Mouse (Mus musculus): ENCODE data around the gene Itsn1. TPM values are rescaled to one million over a fixed set of nuclear protein-coding genes. Genes with fewer than 3 reads are reported as not detected.

The Itsn1 gene
- polyA plus RNA-seq, 1 experiment from 2014 or later = 60.7 TPM

- Histone ChIP-seq H3K36me3 (ENCODE audit: control insufficient read depth, insufficient read depth, low read length) (peaks cover 21% of the 10 kb centered on the region), H3K9me3 (replicated peaks; ENCODE audit: control insufficient read depth, low read length, poor library complexity, severe bottlenecking) (no peaks in the 10 kb centered on the region), H3K9ac (ENCODE audit: low read depth, low read length) (no peak overlapping the region), H3K4me3 (ENCODE audit: low read depth, low read length) (no peak overlapping the region), H3K27me3 (ENCODE audit: control insufficient read depth, insufficient read depth, low read depth, low read length) (no peaks in the 10 kb centered on the region), H3K27ac (ENCODE audit: low read length) (no peak overlapping the region), H3K4me1 (ENCODE audit: control insufficient read depth, insufficient read depth, low read length) (no peaks in the 10 kb centered on the region), H3K4me2 (ENCODE audit: low read length) (no peak overlapping the region)
- WGBS = 78% methylated on average over 9 of the region's 9 CpGs
- ATAC-seq = no peak
Measured at GRCm38 (mm10) chr16:91825774-91826325, 96.8 kb downstream of the Itsn1 start.

- Histone ChIP-seq H3K27ac (ENCODE audit: low read length) (no peak overlapping the region), H3K9ac (ENCODE audit: low read depth, low read length) (no peak overlapping the region), H3K27me3 (ENCODE audit: control insufficient read depth, insufficient read depth, low read depth, low read length) (no peaks in the 10 kb centered on the region), H3K36me3 (ENCODE audit: control insufficient read depth, insufficient read depth, low read length) (peaks cover 17% of the 10 kb centered on the region), H3K4me3 (ENCODE audit: low read depth, low read length) (no peak overlapping the region), H3K4me2 (ENCODE audit: low read length) (no peak overlapping the region), H3K9me3 (replicated peaks; ENCODE audit: control insufficient read depth, low read length, poor library complexity, severe bottlenecking) (no peaks in the 10 kb centered on the region), H3K4me1 (ENCODE audit: control insufficient read depth, insufficient read depth, low read length) (no peaks in the 10 kb centered on the region)
- 37% methylated on average over 2 of the region's 2 CpGs for WGBS
- ATAC-seq = no peak
Measured at GRCm38 (mm10) chr16:91826893-91827292, 97.8 kb downstream of the Itsn1 start.

DNA sequence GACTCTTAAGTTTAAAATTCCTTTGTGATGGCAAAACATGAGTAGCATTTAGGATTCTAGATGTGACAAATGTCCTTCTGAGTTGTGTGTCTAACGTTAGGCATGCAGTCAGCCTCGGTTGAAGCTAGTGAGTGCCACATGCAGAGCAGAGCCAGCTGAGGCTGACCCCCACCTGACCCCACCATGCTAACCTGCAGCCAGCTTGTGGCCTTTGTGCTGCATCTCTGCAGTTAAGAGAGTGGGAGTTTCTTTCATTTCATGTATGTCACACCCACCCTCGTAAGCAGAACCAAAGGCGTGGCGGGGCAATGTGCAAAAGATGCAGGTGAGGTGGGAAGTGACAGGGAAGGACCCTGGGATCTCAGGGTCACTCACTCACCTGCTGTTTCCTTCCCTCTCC lies 98.4 kb downstream of the Itsn1 start:
- Histone ChIP-seq H3K9me3 (replicated peaks; ENCODE audit: control insufficient read depth, low read length, poor library complexity, severe bottlenecking) (no peaks in the 10 kb centered on the region), H3K27ac (ENCODE audit: low read length) (no peak overlapping the region), H3K4me2 (ENCODE audit: low read length) (no peak overlapping the region), H3K27me3 (ENCODE audit: control insufficient read depth, insufficient read depth, low read depth, low read length) (no peaks in the 10 kb centered on the region), H3K4me3 (ENCODE audit: low read depth, low read length) (no peak overlapping the region), H3K36me3 (ENCODE audit: control insufficient read depth, insufficient read depth, low read length) (peaks cover 15% of the 10 kb centered on the region), H3K9ac (ENCODE audit: low read depth, low read length) (no peak overlapping the region), H3K4me1 (ENCODE audit: control insufficient read depth, insufficient read depth, low read length) (no peaks in the 10 kb centered on the region)
- no peak for ATAC-seq
- 66% methylated on average over 5 of the region's 5 CpGs for WGBS

GRCm38 (mm10) chr16:91828160-91828559 lies 99.1 kb downstream of the Itsn1 start:
- no peak overlapping the region for H3K4me3 ChIP-seq (ENCODE audit: low read depth, low read length)
- H3K4me2 ChIP-seq (ENCODE audit: low read length) = no peak overlapping the region
- no peak for ATAC-seq
- H3K27me3 ChIP-seq (ENCODE audit: control insufficient read depth, insufficient read depth, low read depth, low read length) = no peaks in the 10 kb centered on the region
- H3K9me3 ChIP-seq (replicated peaks; ENCODE audit: control insufficient read depth, low read length, poor library complexity, severe bottlenecking) = no peaks in the 10 kb centered on the region
- no peak overlapping the region for H3K9ac ChIP-seq (ENCODE audit: low read depth, low read length)
- WGBS = 93% methylated on average over 7 of the region's 7 CpGs
- H3K4me1 ChIP-seq (ENCODE audit: control insufficient read depth, insufficient read depth, low read length) = no peaks in the 10 kb centered on the region
- H3K27ac ChIP-seq (ENCODE audit: low read length) = no peak overlapping the region
- peaks cover 10% of the 10 kb centered on the region for H3K36me3 ChIP-seq (ENCODE audit: control insufficient read depth, insufficient read depth, low read length)

DNA sequence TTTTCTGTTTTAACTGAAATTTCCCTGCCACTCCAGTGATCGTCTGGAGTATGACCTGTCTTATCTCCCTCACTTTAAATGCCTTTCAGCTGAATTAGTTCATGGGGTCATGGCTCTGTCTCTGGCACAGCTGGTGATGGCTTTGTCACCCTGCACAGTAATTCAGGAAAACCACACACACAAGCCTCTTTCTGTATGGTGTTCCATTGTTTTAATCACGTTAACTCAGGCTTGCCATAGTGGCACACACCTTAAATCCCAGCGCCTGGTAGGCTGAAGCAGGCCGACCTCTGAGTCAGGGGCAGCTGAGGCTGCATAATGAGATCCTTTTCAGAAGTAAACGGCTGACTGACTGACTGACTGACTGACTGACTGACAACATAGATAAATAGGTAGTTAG lies 99.5 kb downstream of the Itsn1 start:
- Histone ChIP-seq H3K27ac (ENCODE audit: low read length) (no peak overlapping the region), H3K27me3 (ENCODE audit: control insufficient read depth, insufficient read depth, low read depth, low read length) (no peaks in the 10 kb centered on the region), H3K36me3 (ENCODE audit: control insufficient read depth, insufficient read depth, low read length) (peaks cover 10% of the 10 kb centered on the region), H3K4me2 (ENCODE audit: low read length) (no peak overlapping the region), H3K4me3 (ENCODE audit: low read depth, low read length) (no peak overlapping the region), H3K9ac (ENCODE audit: low read depth, low read length) (no peak overlapping the region), H3K4me1 (ENCODE audit: control insufficient read depth, insufficient read depth, low read length) (no peaks in the 10 kb centered on the region), H3K9me3 (replicated peaks; ENCODE audit: control insufficient read depth, low read length, poor library complexity, severe bottlenecking) (no peaks in the 10 kb centered on the region)
- no peak for ATAC-seq
- 54% methylated on average over 5 of the region's 5 CpGs for WGBS

DNA sequence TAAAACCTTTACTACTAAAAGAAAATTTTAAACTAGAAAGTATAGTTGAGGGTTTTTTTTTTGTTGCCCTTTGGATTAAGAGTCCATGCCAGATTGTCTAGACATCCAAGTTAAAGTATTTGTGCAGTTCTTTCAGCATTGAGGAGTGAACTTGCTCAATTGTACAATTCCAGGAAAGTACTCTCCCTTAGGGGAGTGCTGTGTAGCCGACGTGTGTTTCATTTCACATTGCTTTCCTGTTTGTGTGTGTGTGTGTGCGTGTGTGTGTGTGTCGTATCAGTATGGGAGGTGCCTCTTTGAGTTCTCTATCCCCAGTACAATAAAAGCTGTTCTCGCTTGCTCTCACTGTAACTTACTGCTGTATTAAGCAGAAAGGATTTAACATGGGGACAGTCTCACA lies 100.0 kb downstream of the Itsn1 start:
- Histone ChIP-seq H3K4me2 (ENCODE audit: low read length) (no peak overlapping the region), H3K36me3 (ENCODE audit: control insufficient read depth, insufficient read depth, low read length) (peaks cover 10% of the 10 kb centered on the region), H3K4me3 (ENCODE audit: low read depth, low read length) (no peak overlapping the region), H3K4me1 (ENCODE audit: control insufficient read depth, insufficient read depth, low read length) (no peaks in the 10 kb centered on the region), H3K27ac (ENCODE audit: low read length) (no peak overlapping the region), H3K9ac (ENCODE audit: low read depth, low read length) (no peak overlapping the region), H3K9me3 (replicated peaks; ENCODE audit: control insufficient read depth, low read length, poor library complexity, severe bottlenecking) (no peaks in the 10 kb centered on the region), H3K27me3 (ENCODE audit: control insufficient read depth, insufficient read depth, low read depth, low read length) (no peaks in the 10 kb centered on the region)
- ATAC-seq = no peak
- WGBS = 75% methylated on average over 5 of the region's 5 CpGs

- H3K4me3 ChIP-seq (ENCODE audit: low read depth, low read length) = no peak overlapping the region
- no peaks in the 10 kb centered on the region for H3K9me3 ChIP-seq (replicated peaks; ENCODE audit: control insufficient read depth, low read length, poor library complexity, severe bottlenecking)
- no peak for ATAC-seq
- no peak overlapping the region for H3K4me2 ChIP-seq (ENCODE audit: low read length)
- WGBS = 58% methylated on average over 23 of the region's 23 CpGs
- H3K27me3 ChIP-seq (ENCODE audit: control insufficient read depth, insufficient read depth, low read depth, low read length) = no peaks in the 10 kb centered on the region
- H3K4me1 ChIP-seq (ENCODE audit: control insufficient read depth, insufficient read depth, low read length) = no peaks in the 10 kb centered on the region
- H3K9ac ChIP-seq (ENCODE audit: low read depth, low read length) = no peak overlapping the region
- peaks cover 10% of the 10 kb centered on the region for H3K36me3 ChIP-seq (ENCODE audit: control insufficient read depth, insufficient read depth, low read length)
- H3K27ac ChIP-seq (ENCODE audit: low read length) = no peak overlapping the region
Measured at GRCm38 (mm10) chr16:91830260-91830659, 101.2 kb downstream of the Itsn1 start.

- H3K27me3 ChIP-seq (ENCODE audit: control insufficient read depth, insufficient read depth, low read depth, low read length) = no peaks in the 10 kb centered on the region
- H3K27ac ChIP-seq (ENCODE audit: low read length) = no peak overlapping the region
- no peaks in the 10 kb centered on the region for H3K9me3 ChIP-seq (replicated peaks; ENCODE audit: control insufficient read depth, low read length, poor library complexity, severe bottlenecking)
- ATAC-seq = no peak
- H3K9ac ChIP-seq (ENCODE audit: low read depth, low read length) = no peak overlapping the region
- peaks cover 5% of the 10 kb centered on the region; the same call in 1 of the 2 replicates for H3K4me1 ChIP-seq (ENCODE audit: control insufficient read depth, insufficient read depth, low read length)
- WGBS = 92% methylated on average over 5 of the region's 5 CpGs
- H3K4me2 ChIP-seq (ENCODE audit: low read length) = no peak overlapping the region
- no peak overlapping the region for H3K4me3 ChIP-seq (ENCODE audit: low read depth, low read length)
- peaks cover 7% of the 10 kb centered on the region for H3K36me3 ChIP-seq (ENCODE audit: control insufficient read depth, insufficient read depth, low read length)
Measured at GRCm38 (mm10) chr16:91833121-91833520, 104.0 kb downstream of the Itsn1 start.

- 82% methylated on average over 2 of the region's 2 CpGs for WGBS
- no peak overlapping the region for H3K27ac ChIP-seq (ENCODE audit: low read length)
- no peak overlapping the region for H3K4me3 ChIP-seq (ENCODE audit: low read depth, low read length)
- H3K9me3 ChIP-seq (replicated peaks; ENCODE audit: control insufficient read depth, low read length, poor library complexity, severe bottlenecking) = no peaks in the 10 kb centered on the region
- H3K9ac ChIP-seq (ENCODE audit: low read depth, low read length) = no peak overlapping the region
- H3K4me2 ChIP-seq (ENCODE audit: low read length) = no peak overlapping the region
- no peak for ATAC-seq
- H3K36me3 ChIP-seq (ENCODE audit: control insufficient read depth, insufficient read depth, low read length) = peaks cover 2% of the 10 kb centered on the region
- H3K27me3 ChIP-seq (ENCODE audit: control insufficient read depth, insufficient read depth, low read depth, low read length) = no peaks in the 10 kb centered on the region
- peaks cover 5% of the 10 kb centered on the region; the same call in 1 of the 2 replicates for H3K4me1 ChIP-seq (ENCODE audit: control insufficient read depth, insufficient read depth, low read length)
Measured at GRCm38 (mm10) chr16:91833558-91833957, 104.5 kb downstream of the Itsn1 start.

Data from midbrain, embryonic 16.5 days (tissue).